Mouse (Mus musculus) intestine, postnatal 0 days (tissue): Measurements from ENCODE around the gene Gla. TPM values are rescaled to one million over a fixed set of nuclear protein-coding genes. Genes with fewer than 3 reads are reported as not detected.
A peak's percentile ranks its signal among the peaks of the same experiment; 100 is the strongest.

Experiments
- ATAC-seq: fragments of 200-750 bp; cut with Nextera tagmentation; 2 replicates; pipeline ENCODE4 v1.8.0; 2017; ENCODE audit warnings: mild to moderate bottlenecking, moderate TSS enrichment, moderate library complexity
- H3K27ac ChIP-seq: fragments of 300-500 bp; sonication (generic); 2 replicates; pipeline ENCODE4 v1.5.1; 2014; ENCODE audit warnings: mild to moderate bottlenecking, low read depth, low read length, moderate library complexity
- H3K27me3 ChIP-seq: fragments of 300-500 bp; sonication (generic); replicated peaks from 2 replicates; pipeline ENCODE4 v1.6.1; 2014; ENCODE audit warnings: low read length, mixed read lengths; ENCODE audit not compliant: control insufficient read depth, insufficient read depth
- H3K36me3 ChIP-seq: fragments of 300-500 bp; sonication (generic); 2 replicates; pipeline ENCODE4 v1.6.1; 2014; ENCODE audit warnings: mild to moderate bottlenecking, moderate library complexity; ENCODE audit not compliant: control insufficient read depth, insufficient read depth
- H3K4me1 ChIP-seq: fragments of 300-500 bp; sonication (generic); replicated peaks from 2 replicates; pipeline ENCODE4 v1.6.1; 2014; ENCODE audit warnings: antibody characterized with exemption, low read length, mixed read lengths; ENCODE audit not compliant: control insufficient read depth, insufficient read depth
- H3K4me2 ChIP-seq: fragments of 300-500 bp; sonication (generic); replicated peaks from 2 replicates; pipeline ENCODE4 v1.6.1; 2014; ENCODE audit warnings: low read depth, mild to moderate bottlenecking, moderate library complexity
- H3K4me3 ChIP-seq: fragments of 300-500 bp; sonication (generic); 2 replicates; pipeline ENCODE4 v1.5.1; 2014; ENCODE audit warnings: low read depth, low read length
- H3K9ac ChIP-seq: fragments of 300-500 bp; sonication (generic); 2 replicates; pipeline ENCODE4 v1.6.1; 2014; ENCODE audit warnings: mild to moderate bottlenecking, low read depth, low read length
- H3K9me3 ChIP-seq: fragments of 300-500 bp; sonication (generic); 2 replicates; pipeline ENCODE4 v1.6.1; 2016; ENCODE audit warnings: mixed run types; ENCODE audit not compliant: control insufficient read depth
- CTCF ChIP-seq: sonication (generic); IDR thresholded peaks from 2 replicates; pipeline ENCODE4 v1.5.1; 2016; ENCODE audit warnings: low read depth, mild to moderate bottlenecking, control low read depth, antibody characterized with exemption, moderate library complexity
- WGBS: fragments of 180-500 bp; shearing (Covaris S2); extraction: QIAGEN DNeasy Blood & Tissue Kit; methylation state at CpG from one replicate; pipeline ENCODE4 v1.1.7; 2014; 5-methylcytosine and 5-hydroxymethylcytosine counted together
- polyA plus RNA-seq: library from polyadenylated mRNA; unstranded; fragments of >200 nt; fragmentation: Nextera tagmentation; extraction: Ambion mirVana; gene quantifications from 2 replicates; pipeline ENCODE4 v1.2.1, GENCODE M21; 2015

Gla gene
- polyA plus RNA-seq, 1 experiment from 2014 or later, result 26.2 TPM

DNA sequence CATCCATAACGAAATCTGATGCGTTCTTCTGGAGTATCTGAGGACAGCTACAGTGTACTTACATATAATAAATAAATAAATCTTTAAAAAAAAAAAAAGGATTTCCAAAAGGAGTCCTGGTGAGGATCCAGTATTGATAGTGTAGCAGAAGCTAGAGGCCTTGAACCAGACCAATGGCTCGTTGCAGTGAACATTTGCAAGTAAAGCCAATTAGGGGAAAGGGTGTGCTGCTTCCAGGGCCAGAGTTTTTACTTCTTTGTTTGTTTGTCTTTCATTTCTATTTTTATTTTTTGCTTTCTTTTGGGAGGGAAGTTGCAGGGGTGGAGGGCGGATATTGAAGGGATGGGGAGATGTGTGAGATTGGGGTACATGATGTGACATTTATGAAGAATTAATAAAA lies 47.6 kb downstream of the Gla start:
- no peak overlapping the region for H3K4me2 ChIP-seq
- no peak for TF ChIP-seq CTCF
- no peak for ATAC-seq
- WGBS, result 75% methylated on average over 4 of the region's 4 CpGs
- H3K36me3 ChIP-seq, result no peaks in the 10 kb centered on the region
- no peak overlapping the region for H3K4me3 ChIP-seq
- H3K9ac ChIP-seq, result no peak overlapping the region
- H3K4me1 ChIP-seq, result no peaks in the 10 kb centered on the region
- no peaks in the 10 kb centered on the region for H3K9me3 ChIP-seq
- no peak overlapping the region for H3K27ac ChIP-seq
- H3K27me3 ChIP-seq, result no peaks in the 10 kb centered on the region

DNA sequence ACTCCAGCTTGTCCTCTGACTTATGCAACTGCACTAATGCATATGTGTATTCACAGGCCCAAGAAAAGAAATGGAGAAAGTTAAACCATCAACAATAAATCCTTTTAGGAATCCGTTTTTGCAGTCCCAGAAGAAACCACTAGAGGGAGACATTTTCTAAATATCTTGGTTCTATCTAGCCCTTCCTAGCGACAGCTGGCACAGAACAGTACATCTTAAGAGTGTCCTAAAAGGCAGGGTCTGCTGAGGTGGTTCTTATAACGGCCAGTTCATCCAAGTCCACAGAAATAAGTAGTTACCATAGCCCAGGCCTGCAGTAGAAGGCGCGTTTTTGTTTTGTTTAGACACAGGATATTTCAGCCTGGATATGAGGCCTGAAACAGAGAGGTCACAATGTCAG lies 50.0 kb downstream of the Gla start:
- 23% methylated on average over 5 of the region's 5 CpGs for WGBS
- H3K9me3 ChIP-seq, result no peaks in the 10 kb centered on the region
- no peaks in the 10 kb centered on the region for H3K4me1 ChIP-seq
- H3K4me2 ChIP-seq, result no peak overlapping the region
- H3K27ac ChIP-seq, result no peak overlapping the region
- H3K9ac ChIP-seq, result no peak overlapping the region
- no peaks in the 10 kb centered on the region for H3K27me3 ChIP-seq
- ATAC-seq, result no peak
- H3K4me3 ChIP-seq, result no peak overlapping the region
- TF ChIP-seq CTCF, result peak; percentile 68
- no peaks in the 10 kb centered on the region for H3K36me3 ChIP-seq

DNA sequence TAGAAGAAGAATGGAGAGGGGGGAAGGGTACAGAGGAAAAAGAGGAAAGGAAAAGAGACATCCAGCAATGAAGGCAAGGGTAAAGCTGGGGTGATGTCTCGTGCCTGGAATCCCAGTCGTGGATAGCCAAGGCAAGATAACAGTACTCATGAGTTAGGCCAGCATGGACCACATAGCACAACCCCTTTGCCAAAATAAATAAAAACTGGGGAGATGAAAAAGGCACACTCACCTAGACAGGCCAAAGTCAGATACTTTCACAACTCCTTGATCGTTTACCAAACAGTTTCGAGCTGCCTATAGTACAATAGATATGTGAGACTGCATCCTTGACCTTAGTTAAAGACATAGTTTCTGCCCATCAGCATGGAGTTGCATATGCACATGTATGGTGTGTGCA lies 53.6 kb downstream of the Gla start:
- no peak overlapping the region for H3K9ac ChIP-seq
- no peaks in the 10 kb centered on the region for H3K27me3 ChIP-seq
- WGBS, result 76% methylated on average over 4 of the region's 4 CpGs
- ATAC-seq, result no peak
- H3K4me2 ChIP-seq, result no peak overlapping the region
- no peak overlapping the region for H3K27ac ChIP-seq
- H3K9me3 ChIP-seq, result no peaks in the 10 kb centered on the region
- H3K4me3 ChIP-seq, result no peak overlapping the region
- no peaks in the 10 kb centered on the region for H3K36me3 ChIP-seq
- no peaks in the 10 kb centered on the region for H3K4me1 ChIP-seq
- TF ChIP-seq CTCF, result no peak

DNA sequence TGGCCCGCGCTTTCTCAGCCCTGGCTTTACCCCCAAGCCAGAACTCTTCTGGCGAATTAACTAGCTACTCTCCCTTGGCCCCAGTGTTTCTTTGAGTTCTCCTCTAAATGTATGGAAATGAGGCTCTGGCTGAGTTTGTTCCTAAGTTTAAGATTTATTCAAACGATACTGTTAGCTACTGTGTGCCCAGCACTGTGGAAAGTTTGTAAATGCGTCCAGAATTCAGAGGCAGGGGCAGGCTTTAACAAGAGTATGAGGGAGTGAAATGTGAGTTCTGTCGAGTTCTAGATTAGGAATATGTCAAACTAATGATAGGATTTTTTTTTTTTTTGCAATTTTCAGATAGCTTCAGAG lies 59.0 kb downstream of the Gla start:
- TF ChIP-seq CTCF, result no peak
- Histone ChIP-seq H3K36me3 (no peaks in the 10 kb centered on the region), H3K4me3 (peak overlapping the region; percentile 52), H3K27ac (peak overlapping the region; percentile 87; the same call in 1 of the 2 replicates), H3K9ac (peak overlapping the region; percentile 54; the same call in 1 of the 2 replicates), H3K4me2 (peak overlapping the region; percentile 69), H3K4me1 (no peaks in the 10 kb centered on the region), H3K27me3 (no peaks in the 10 kb centered on the region), H3K9me3 (no peaks in the 10 kb centered on the region)
- no peak for ATAC-seq
- 20% methylated on average over 6 of the region's 6 CpGs for WGBS

DNA sequence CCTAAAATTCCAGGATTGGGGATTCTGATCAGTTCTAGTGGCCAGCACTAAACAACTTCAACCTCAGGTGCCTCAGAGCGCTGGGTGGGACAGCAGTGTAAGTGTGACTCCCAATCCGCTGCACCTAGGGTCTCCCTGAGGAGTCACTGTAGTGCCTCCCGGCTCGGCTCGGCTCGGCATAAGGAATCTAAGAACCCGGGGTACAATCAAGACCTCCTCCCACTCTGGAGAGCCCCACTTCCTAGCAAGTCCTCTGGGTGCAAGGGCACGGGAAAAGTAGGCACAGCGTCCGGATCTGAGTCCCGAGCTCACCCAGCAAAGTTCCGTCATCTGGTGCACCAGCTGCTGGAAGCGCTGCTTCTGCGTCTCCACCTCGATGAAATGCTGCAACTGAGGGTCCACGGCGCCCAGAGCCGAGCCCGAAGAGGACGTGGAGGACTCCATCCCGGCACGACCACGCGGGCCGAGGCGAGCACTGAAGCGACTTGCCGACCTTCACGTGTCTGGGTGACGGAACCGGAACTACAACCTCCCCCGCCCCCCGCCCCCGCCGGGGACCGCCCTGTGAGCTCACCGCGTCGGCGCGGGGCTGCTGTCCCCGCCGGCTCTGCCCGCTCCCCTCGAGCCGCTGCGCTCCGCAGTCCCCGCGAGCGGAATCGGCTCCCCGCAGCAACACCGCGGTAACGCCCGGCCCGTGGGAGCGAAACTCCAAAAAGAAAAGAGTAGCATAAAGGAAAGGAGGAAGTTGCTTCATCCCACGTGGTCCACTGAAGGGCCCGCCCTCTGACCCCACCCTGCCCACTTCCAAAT lies 59.6 kb downstream of the Gla start, which contains the start of gene Timm8a1:
Gene Timm8a1 (minus strand): TSS at position 721 of the 810 bp plus-strand sequence.
- Histone ChIP-seq H3K36me3 (no peaks in the 10 kb centered on the region), H3K9ac (peak within 1 kb of the TSS; percentile 54), H3K27me3 (no peaks in the 10 kb centered on the region), H3K27ac (peak within 1 kb of the TSS; percentile 87), H3K4me2 (peak within 1 kb of the TSS; percentile 69), H3K4me1 (no peaks in the 10 kb centered on the region), H3K9me3 (no peaks in the 10 kb centered on the region), H3K4me3 (peak within 1 kb of the TSS; percentile 52)
- peak; percentile 93 for ATAC-seq
- TF ChIP-seq CTCF, result no peak
- 25% methylated on average over 37 of the region's 61 CpGs for WGBS

DNA sequence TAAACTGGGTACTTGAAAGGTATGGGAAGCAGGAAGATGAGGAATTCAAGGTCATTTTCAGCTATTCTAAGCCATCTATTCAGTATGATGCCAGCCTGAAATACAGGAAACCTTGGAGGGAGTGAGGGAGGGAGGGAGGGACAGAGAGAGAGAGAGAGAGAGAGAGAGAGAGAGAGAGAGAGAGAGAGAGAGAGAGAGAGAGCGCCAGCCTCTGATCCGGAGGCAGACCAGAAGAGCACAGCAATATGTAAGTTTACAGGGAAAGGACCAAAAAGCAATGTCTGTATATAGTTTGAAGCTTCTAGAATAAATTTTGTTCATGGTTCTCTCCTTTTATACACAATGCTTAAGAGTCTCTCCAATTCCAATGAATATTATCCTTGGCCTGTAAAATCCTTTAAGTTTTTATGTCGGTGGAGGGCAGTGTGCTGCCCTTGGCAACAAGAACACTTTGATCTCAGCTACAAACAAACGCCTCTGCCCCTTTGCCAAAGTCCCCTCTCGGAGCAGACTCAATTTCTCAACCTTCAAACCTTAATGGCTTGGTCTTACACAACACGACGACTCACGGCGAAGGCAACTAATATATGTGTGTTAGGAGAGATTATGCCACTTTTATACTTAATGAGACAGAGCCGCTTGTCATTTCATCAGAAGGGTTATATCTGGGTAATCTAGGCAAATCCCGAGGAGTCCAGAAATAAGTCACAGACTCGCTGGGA lies 60.4 kb downstream of the Gla start:
- Histone ChIP-seq H3K9ac (peak overlapping the region; percentile 51; the same call in 1 of the 2 replicates), H3K27me3 (no peaks in the 10 kb centered on the region), H3K27ac (peak overlapping the region; percentile 87), H3K9me3 (no peaks in the 10 kb centered on the region), H3K4me2 (peak overlapping the region; percentile 69), H3K4me3 (peak overlapping the region; percentile 52), H3K4me1 (no peaks in the 10 kb centered on the region), H3K36me3 (no peaks in the 10 kb centered on the region)
- ATAC-seq, result peak; percentile 39
- WGBS, result 28% methylated on average over 12 of the region's 12 CpGs
- no peak for TF ChIP-seq CTCF
